Mouse (Mus musculus) retina, postnatal 7 days (tissue): ENCODE data around the gene Sc5d.

ENCODE experiments used
- DNase-seq: peaks from one replicate; pipeline ENCODE4 v3.0.0-alpha.2; 2012; ENCODE audit warnings: low read depth, low spot score

Gene Sc5d

DNA sequence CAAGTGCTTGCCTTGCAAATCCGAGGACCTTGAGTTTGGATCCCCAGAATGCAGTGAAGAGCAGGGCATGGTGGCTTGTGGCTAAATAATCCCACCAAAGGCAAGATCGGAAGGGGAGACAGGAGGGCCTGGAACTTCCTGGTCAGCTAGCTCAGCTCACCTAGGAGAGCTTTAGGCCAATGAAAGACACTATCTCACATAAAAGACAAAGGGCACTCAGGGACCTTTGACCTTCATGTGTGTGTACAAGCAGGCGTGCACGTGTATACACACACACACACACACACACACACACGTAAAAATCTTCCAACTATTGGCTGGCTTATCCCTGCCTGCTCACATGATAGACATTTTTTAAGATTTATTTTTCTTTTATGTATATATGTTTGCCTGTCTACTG is 3.6 kb downstream of the Sc5d start:
- DNase-seq, result no peak

DNA sequence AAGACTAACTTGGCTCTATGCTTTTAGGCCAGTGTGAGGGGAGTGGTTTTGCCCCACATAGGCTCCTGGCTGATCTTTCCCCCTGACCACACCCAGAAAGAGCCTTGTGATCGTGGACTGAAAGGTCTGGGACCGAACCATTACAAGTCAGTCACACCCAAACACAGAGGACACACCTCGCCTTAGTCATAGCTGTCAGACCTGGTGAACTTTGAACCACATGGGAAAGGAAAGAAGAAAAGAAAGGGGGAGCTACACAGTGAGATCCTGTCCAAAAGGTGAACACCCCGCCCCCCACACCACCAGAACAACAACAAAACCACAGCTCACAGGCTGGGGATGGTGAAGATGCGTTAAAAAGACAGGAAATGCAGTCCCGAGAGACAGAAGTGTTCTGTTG is 14.9 kb downstream of the Sc5d start:
- DNase-seq, result no peak

DNA sequence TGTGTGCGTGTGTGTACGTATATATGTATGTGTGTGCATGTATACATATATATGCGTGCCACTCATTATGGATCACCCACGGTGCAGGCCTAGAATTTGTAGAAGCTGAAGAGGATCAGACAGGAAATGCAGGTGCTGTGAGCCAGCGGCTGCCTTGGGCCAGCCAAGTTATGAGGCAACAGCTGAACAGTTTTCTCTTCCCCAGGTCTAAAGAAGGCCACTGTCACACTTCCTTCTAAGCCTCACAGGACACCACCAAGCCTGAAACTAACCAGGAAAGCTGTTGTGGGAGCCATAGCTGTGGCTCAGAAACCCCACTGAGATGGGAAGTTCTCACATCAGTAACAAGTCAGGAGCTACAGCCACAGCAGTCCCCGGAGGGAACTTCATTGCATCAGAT is 17.4 kb downstream of the Sc5d start:
- DNase-seq, result no peak

DNA sequence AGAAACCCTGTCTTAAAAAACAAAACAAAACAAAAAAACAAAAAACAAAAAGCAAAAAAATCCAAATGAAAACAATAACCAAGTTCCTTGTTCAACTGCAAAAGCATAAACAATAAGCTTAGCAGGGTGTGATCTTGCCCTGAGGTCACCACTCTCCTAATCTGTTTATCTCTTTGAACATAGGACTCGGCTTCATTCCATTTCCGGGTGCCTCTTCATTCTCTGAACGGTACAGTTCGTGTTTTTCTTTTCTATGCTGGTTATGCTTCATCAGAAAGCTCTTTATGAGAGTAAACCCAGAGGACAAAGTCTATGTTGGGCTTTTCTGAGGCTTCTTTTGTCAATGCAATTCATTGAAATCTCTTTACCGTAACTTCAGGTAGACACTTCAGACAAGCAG is 19.9 kb downstream of the Sc5d start:
- no peak for DNase-seq

DNA sequence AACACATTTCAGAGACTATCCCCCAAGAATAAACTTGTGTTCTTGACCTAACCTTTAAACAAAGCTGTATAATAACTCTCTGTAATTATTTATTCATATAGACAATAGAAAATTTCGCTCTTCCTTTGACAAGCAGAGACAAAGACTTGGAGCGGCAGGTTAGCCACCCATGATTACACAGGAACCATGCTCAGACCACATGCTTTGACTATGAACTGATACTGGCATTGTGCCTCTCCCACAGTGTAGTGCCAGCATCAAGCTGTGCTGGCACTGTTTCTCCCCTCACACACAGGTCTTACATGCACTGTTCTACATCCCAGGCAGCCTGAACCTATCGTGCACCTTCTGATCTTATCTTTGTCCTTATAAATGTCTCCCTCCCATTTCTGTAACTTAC is 23.0 kb downstream of the Sc5d start:
- DNase-seq, result no peak

DNA sequence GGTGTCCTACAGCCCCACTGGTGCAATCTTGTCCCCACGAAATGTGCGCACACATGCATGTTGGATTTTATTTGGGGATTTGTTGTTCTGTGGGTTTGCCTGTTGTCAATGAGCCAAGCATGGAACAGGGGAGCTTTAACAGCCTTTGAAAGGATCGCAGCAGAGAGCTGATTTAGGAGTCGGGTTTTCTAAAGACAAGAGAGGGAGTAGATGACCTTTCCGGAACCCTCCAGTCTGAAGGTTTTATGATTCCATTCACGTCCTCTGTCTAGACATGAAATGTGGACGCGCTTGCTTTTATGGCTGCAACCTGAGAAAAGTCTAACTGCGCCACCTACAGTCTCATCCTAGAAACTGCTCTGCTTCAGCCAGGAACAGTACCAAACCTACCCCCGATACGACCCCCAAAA is 23.5 kb downstream of the Sc5d start:
- DNase-seq, result no peak

DNA sequence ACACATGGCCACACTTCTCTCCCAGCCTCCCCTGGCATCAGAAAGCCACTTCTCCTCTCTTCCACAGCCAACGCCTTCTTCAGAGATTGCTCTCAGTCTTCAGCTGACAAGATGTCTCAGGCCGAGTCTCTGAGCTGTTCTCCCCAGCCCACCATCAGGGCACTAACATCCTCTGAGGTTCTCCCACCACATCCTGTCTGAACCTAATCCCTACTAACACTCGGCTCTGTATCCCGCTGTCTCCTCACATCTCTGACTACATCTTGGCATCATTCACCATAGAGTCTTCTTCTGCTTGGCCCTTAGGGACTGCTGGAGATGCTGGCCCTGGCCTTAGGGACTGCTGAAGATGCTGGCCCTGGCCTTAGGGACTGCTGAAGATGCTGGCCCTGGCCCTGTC is 25.2 kb downstream of the Sc5d start:
- no peak for DNase-seq

DNA sequence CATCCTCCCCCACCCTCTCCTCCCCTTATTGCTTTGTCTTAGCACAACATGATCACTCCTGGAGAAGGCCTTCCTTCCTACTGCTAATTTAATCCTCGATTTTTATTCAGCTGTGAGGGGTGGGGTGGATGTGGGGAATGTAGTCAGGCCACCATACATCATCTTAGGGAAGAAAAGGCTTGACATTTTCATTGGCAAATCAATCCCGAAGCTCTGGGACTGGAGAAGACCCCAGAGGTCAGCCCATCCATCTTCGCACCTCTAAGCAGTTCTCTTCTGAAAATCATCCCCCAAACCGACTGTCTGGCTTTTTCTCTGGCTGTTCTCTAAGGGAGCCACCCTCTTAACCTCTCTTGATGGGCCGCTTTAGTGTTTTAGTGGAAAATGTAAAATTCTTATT is 32.9 kb downstream of the Sc5d start:
- DNase-seq, result no peak

DNA sequence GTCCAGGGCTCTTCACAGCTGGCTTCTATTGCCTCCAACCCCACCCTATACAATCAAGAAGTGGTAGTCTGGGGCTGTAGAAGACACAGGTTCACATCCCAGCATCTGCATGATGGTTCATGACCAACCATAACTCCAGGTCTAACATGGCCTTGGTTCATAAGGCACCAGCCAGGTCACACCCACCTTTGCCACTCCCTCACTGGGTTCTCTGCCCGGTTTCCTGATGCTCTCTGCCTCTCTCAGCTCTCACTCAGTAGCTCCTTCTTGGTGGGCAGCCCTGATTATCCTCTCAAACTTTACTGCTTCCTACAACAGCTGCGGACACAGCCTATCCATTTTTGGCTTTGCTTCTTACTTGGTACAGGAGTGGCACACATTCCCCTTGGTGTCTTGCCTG is 33.7 kb downstream of the Sc5d start:
- DNase-seq, result no peak

DNA sequence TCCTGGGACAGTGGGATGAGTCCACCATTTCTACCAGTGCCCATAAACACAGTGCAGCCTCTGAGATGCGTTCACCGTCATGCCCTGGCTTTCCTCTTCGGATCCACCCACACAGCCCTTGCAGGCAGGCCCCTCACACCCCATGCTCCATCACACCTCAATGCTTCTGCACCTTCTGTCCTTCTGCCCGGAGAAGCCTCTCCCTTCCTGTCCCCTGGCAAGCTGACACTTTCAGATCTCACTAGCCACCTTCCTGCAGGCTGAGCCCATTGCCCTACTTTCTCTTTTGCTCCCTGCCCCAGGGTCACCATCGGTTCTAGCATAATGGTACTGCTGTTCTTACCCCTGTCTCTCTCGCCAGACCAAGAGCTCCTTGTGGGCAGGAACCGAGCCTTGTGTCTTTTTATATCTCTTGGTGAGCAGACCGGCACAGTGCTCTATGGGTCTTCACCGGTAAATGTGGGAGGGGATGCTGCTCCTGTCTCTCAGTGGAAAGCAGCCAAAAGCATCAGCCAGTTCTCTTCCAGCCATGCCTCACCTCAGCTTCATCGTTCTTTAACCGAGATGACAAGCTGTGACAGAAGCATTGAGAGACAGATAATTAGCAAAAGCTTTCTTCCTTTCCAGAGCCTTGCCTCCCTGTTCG is 34.5 kb downstream of the Sc5d start:
- no peak for DNase-seq

DNA sequence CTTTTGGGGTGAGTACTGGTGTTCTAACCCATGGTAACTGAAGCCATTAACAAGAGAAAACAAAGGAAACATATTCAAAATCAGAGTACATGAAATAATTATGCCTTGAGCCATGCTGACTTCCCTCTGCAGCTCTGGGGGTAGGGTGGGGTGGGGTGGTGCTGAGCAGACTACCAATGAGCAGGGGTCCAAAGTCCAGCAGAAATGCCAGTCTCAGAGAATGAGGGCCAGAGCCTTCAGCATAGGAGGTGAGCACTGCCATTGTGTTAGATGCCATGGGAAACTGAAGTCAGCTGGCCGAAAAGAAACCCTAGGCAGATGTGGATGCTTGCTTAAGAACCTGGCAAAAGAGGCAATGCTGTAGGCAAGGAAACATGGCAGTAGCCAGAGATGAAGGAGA is 36.3 kb downstream of the Sc5d start:
- DNase-seq, result no peak

DNA sequence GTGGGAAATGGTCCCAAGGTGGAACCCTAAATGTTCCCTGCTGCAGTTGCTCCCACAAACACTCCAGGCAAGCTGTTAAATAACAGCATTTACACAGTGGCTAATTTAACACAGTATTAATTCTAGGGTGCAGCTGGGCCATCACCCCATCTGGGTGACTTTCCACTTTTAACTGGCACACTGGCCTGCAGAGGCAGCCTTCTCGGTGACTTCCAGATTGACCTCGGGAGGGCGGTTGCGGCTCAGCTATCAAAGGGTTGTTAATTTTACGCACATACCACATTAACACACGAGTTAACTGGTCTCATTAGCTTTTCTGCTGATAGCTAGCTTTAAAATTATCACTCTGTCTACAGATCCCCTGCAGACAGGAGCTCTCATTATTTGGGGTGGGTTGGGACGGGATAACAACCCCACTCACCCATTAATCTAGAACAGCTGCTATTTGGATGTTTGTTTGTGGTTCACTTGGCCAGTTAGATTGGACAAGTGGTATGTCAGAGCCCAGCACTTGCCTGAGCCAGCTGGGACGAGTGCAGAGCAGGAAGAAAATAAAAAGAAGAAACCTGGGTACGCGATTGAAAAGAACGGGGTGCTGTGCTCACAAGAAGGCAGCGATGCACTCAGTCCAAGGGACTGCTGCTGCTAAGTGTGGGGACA is 44.9 kb downstream of the Sc5d start:
- DNase-seq, result no peak

DNA sequence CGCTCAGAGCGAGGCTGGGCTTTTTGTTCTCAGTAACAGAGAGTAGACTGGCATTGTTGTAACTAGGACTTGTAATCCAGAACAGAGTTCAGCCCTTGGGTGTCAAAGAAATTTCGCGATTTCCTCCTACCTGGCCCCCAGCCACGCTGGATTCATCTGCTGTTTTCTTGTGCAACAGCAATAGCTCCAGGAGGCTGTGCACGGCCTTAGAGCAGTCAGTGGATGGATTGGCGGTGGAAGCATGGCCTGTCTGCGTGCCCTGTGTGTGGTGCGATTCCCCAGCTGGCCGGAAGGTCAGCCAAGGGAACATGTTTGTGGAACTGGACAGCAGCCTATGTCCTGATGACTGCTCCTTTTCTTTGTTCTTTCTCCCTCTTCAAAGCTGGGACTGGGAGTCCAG is 46.4 kb downstream of the Sc5d start:
- DNase-seq, result no peak

DNA sequence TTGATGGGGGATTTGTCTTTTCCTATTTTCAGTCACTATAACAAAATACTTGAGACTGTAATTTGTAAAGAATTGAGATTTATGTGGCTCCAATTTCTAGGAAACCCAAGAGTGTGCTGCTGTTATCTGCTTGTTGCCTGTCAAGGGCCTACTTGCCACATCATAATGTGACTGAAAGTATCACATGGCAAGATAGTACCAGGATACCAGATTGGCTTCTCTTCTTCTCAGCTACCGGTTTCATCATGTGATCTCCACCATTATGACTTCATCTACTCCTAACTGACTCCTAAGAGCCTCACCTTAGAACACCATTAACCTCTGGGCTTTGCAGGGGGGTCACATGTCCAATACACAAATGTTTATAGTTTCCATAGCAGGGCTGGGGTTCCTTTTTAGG is 49.9 kb downstream of the Sc5d start:
- no peak for DNase-seq

DNA sequence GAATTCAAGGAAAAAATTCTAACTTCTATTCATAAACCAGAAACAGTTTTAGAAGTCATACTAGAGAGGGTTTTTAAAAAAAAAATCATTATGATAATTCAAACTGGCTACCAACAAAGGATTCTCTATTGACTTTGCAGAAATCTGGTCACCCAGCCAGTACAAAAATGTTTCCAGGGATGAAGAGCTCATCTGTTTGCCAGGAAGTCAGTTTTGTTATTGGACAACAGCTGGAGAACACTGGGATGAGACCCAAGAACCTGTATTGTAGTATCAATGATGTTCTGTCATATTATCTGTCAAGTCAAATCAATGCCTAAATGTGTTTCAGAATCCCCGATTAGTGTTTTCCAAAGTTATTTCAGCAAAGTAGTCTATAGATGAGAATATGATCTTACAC is 50.9 kb downstream of the Sc5d start:
- DNase-seq, result no peak

DNA sequence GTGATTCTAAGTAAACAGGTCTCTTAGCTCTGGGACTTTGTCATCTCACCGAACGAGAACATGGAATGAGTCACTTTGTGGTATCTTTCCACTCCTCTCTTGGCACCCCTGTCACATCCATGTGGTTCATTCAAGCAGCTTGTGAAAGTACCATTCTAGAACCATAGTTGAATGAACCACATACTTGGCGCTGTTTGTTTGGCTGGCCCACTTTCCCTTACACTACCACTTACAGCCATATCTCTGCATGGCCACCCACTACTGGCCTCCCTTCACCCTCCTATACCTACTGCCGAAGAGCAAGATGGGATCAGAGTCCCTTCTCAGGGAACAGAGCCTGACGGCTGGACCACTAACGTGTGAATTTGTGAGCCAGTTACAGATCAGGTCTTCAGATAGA is 54.4 kb downstream of the Sc5d start:
- no peak for DNase-seq

DNA sequence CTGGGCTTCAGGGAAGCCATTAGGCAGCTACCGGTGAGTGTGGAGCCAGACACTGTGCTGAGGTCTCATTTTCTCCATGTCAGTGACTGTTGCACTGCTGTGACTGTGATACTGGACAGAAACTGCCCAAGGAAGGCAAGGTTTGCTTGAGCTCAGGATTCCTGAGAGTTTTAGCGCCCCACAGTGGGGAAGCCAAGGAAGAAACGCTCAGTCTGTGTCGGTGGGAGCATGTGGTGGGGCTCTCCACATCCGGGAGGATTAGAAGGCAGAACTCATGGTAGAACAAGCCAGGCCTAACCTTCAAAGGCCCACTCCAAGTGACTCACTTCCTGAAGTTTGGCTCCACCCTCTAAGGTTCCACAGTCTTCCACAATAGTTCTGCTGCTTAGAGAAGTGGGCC is 55.6 kb downstream of the Sc5d start:
- no peak for DNase-seq

DNA sequence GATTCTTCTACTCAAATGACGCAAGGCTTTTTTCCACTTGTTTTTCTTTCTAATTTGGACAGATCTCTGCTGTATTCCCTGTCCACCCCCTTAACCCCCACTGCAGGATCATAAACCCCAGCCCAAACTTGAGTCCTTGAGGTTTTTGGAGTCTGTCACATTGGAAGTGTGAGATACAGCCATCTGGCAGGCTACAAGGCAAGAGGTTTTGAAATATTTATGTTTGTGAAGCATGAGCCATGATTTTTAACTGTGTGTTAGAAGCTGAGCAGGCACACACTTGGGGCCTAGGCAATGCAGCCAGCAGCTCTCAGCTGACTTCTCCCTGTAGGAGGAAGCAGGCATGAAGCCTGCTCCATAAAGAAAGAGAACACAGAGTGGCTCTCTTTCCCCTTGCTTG is 57.3 kb downstream of the Sc5d start:
- DNase-seq, result no peak

DNA sequence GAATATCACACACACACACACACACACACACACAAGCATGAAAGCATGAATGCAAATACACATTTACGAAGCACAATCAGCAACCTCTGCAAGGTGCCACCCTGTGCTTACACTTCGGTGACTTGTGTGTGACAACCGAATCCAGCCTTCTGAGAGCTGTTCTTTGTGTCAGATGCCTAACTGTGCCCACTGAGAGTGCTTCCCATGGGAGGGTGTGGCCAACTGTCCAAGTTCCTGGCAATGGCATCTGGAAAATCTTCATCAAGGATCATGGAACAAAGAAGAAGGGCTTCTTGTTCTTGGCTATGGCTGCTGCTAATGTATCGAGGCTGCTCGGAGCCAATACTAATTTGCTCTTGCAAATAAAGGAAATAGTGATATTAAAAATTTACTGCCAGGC is 61.8 kb downstream of the Sc5d start:
- DNase-seq, result no peak
